Mouse (Mus musculus) hindbrain, embryonic 12.5 days (tissue): ENCODE measurements around the gene Stat4. TPM values are rescaled to one million over a fixed set of nuclear protein-coding genes. Genes with fewer than 3 reads are reported as not detected.
"Not testable (repeated sequence)": the region's sequence is repeated elsewhere in the genome, so short reads cannot be mapped to it uniquely, and the experiment has no call there.

Experiments used
- ATAC-seq: fragments of 200-750 bp; cut with Nextera tagmentation; 2 replicates; pipeline ENCODE4 v1.8.0; 2017; ENCODE audit warnings: moderate TSS enrichment; ENCODE audit not compliant: low FRiP score
- H3K27ac ChIP-seq: fragments of 300-500 bp; sonication (generic); 2 replicates; pipeline ENCODE4 v1.5.1; 2016; ENCODE audit warnings: mild to moderate bottlenecking
- H3K27me3 ChIP-seq: fragments of 300-500 bp; sonication (generic); 2 replicates; pipeline ENCODE4 v1.6.1; 2016; ENCODE audit warnings: mild to moderate bottlenecking
- H3K36me3 ChIP-seq: fragments of 300-500 bp; sonication (generic); 2 replicates; pipeline ENCODE4 v1.6.1; 2016; ENCODE audit warnings: mild to moderate bottlenecking
- H3K4me1 ChIP-seq: fragments of 300-500 bp; sonication (generic); 2 replicates; pipeline ENCODE4 v1.6.1; 2016
- H3K4me2 ChIP-seq: fragments of 300-500 bp; sonication (generic); replicated peaks from 2 replicates; pipeline ENCODE4 v1.6.1; 2016; ENCODE audit warnings: mild to moderate bottlenecking
- H3K4me3 ChIP-seq: fragments of 300-500 bp; sonication (generic); 2 replicates; pipeline ENCODE4 v1.5.1; 2016; ENCODE audit warnings: mild to moderate bottlenecking
- H3K9ac ChIP-seq: fragments of 300-500 bp; sonication (generic); 2 replicates; pipeline ENCODE4 v1.6.1; 2016; ENCODE audit warnings: mild to moderate bottlenecking, moderate library complexity
- H3K9me3 ChIP-seq: fragments of 300-500 bp; sonication (generic); replicated peaks from 2 replicates; pipeline ENCODE4 v1.6.1; 2016; ENCODE audit warnings: mild to moderate bottlenecking
- WGBS: fragments of 180-500 bp; shearing (Covaris S2); methylation state at CpG from one replicate; pipeline ENCODE4 v1.1.7; 2016; 5-methylcytosine and 5-hydroxymethylcytosine counted together
- polyA plus RNA-seq: library from polyadenylated mRNA; unstranded; fragments of >200 nt; fragmentation: Nextera tagmentation; extraction: Ambion mirVana; gene quantifications from 2 replicates; pipeline ENCODE4 v1.2.1, GENCODE M21; 2016

The Stat4 gene
- polyA plus RNA-seq, 1 experiment from 2014 or later, result 0.88 TPM

DNA sequence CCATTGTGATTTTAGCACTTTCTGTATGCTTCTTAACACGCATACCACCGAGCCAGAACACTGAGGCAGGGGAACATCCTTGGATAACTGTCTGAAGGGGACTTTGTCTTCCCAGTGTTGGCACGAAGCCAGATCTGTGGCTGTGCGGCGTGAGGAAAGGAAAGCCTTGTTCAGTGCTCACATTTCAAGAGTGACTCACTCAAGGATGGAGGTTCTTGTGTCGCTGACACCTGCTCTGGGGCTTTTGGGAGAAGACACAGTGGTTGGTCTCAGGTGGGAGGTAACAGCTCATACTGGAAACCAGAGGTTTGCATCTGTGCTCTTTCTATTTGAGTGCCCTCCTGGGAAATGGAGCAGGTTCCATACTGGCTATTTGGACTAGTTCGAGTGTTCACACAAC, 52.2 kb downstream of the Stat4 start:
- Histone ChIP-seq H3K9me3 (no peaks in the 10 kb centered on the region), H3K36me3 (no peaks in the 10 kb centered on the region), H3K4me3 (no peak overlapping the region), H3K9ac (no peak overlapping the region), H3K27ac (no peak overlapping the region), H3K4me2 (no peak overlapping the region), H3K4me1 (0 out of 2 replicates have a peak, but pooled peaks cover 4% of the 10 kb centered on the region), H3K27me3 (no peaks in the 10 kb centered on the region)
- WGBS, result 65% methylated on average over 7 of the region's 7 CpGs
- ATAC-seq, result no peak

DNA sequence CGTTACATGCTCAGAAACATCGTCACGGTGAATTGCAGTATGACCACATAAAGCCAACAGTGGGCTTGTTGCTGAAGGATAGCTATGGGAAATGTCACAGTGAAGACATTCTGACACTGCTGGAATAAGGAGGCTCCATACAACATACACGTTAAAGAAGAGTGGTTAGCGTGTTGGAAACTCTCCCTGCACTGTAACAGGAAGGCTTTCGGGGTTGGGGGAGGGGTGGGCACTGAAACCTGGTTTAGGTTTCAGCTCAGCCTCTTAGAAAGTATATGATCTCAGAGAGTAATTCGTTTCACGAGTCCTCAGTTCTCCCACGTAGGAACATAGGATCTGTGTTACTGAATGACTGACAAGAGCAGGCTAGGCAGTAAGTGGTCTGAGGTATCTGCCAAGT, 52.7 kb downstream of the Stat4 start:
- WGBS, result 83% methylated on average over 9 of the region's 9 CpGs

DNA sequence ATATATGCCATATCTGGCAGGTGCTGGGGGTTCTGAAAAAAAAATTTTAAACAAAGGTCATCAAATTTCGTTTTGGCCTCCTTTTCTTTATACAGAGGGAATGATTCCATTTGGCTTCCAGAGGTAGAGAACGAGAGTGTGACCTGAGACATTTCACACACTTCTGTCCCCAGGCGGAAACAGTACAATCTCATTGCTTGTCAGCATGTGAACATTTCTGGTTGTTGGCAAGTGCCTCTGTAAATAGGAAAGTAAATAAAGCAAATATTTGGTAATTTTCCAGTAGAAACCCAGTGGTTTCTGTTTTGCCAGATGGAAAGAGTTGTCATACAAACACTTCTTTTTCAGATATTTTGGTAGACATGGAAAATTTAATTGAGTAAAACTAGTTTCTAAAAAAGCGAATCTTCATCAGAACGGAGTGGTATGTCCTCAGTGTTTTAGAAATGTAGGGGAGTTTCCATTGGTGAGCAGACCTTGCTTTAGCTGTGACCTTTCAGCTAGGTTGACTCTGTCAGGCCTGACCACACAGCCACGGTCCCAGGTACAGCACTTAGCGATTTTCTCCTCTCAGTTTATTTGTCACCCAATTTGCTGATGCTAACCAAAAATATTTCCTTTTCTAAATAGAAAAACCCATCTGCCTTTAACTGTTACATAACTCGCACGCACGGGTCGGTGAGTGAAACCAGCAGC, 53.6 kb downstream of the Stat4 start:
- no peaks in the 10 kb centered on the region for H3K27me3 ChIP-seq
- ATAC-seq, result no peak
- H3K4me2 ChIP-seq, result no peak overlapping the region
- H3K4me3 ChIP-seq, result no peak overlapping the region
- no peak overlapping the region for H3K27ac ChIP-seq
- H3K9ac ChIP-seq, result no peak overlapping the region
- 0 out of 2 replicates have a peak, but pooled peaks cover 4% of the 10 kb centered on the region for H3K4me1 ChIP-seq
- 86% methylated on average over 11 of the region's 11 CpGs for WGBS
- no peaks in the 10 kb centered on the region for H3K9me3 ChIP-seq
- no peaks in the 10 kb centered on the region for H3K36me3 ChIP-seq

More for the DNA sequence above, 52.7 kb downstream of the Stat4 start:
- H3K4me1 ChIP-seq, result 0 out of 2 replicates have a peak, but pooled peaks cover 4% of the 10 kb centered on the region
- ATAC-seq, result no peak
- no peak overlapping the region for H3K27ac ChIP-seq
- H3K9ac ChIP-seq, result no peak overlapping the region
- H3K27me3 ChIP-seq, result no peaks in the 10 kb centered on the region
- H3K4me3 ChIP-seq, result no peak overlapping the region
- no peaks in the 10 kb centered on the region for H3K36me3 ChIP-seq
- H3K9me3 ChIP-seq, result no peaks in the 10 kb centered on the region
- no peak overlapping the region for H3K4me2 ChIP-seq

DNA sequence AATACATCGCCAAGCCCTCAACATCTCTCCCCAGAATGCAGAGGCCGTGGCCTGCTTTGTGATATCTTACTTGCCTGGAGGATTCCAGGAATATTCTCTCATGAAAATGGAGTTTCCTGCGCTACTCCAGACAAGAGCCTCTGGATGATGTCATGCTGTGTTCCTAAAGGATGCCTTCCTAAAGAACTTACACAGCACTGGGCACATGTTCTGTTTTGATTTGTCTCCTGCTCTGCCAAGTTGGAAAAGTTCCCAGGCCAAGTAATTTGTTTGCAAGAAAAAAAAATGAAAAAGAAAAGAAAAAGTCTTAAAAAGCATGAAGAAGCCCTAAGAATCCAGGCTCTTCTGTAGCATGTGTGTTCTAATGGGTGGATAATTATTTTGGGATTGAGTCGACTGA, 56.2 kb downstream of the Stat4 start:
- no peak overlapping the region for H3K9ac ChIP-seq
- H3K9me3 ChIP-seq, result no peaks in the 10 kb centered on the region
- no peaks in the 10 kb centered on the region for H3K36me3 ChIP-seq
- no peak overlapping the region for H3K27ac ChIP-seq
- 0 out of 2 replicates have a peak, but pooled peaks cover 4% of the 10 kb centered on the region for H3K4me1 ChIP-seq
- H3K27me3 ChIP-seq, result no peaks in the 10 kb centered on the region
- 62% methylated on average over 4 of the region's 4 CpGs for WGBS
- no peak overlapping the region for H3K4me3 ChIP-seq
- no peak overlapping the region for H3K4me2 ChIP-seq
- no peak for ATAC-seq

DNA sequence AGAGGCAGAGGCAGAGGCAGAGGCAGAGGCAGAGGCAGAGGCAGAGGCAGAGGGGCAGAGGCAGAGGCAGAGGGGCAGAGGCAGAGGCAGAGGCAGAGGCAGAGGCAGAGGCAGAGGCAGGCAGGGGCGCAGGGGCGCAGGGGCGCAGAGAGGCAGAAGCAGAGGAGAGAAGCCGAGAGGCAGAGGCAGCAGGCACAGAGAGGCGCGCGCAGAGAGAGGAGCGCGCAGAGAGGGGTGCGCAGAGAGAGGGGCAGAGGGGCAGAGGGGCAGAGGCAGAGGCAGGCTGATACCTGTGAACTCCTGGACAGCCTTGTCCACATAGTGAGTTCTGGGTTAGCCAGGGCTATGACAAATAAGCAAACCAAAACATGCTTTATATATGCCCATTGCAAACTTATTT, 59.9 kb downstream of the Stat4 start:
- H3K9ac ChIP-seq, H3K4me2 ChIP-seq, H3K27me3 ChIP-seq, ATAC-seq, H3K9me3 ChIP-seq, H3K4me1 ChIP-seq, H3K27ac ChIP-seq, H3K4me3 ChIP-seq, H3K36me3 ChIP-seq: not testable (repeated sequence)
- WGBS, result 95% methylated on average over 10 of the region's 10 CpGs

DNA sequence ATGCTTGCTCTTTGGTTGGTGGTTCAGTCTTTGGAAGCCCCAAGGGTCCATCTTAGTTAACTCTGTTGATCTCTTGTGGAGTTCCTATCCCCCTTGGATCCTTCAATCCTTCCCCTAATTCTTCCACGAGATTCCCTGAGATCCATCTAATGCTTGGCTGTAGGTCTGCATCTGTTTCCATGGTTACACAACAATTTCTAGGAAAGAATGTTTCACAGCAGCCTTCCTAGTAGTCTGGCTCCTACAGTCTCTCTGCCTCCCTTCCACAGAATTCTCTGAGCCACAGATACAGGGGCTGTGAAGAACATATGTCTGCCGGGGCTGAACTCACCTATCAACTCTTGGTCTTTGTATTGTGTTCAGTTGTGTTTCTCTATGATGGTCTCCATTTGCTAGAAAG, 61.8 kb downstream of the Stat4 start:
- Histone ChIP-seq H3K4me1 (0 out of 2 replicates have a peak, but pooled peaks cover 2% of the 10 kb centered on the region), H3K36me3 (no peaks in the 10 kb centered on the region), H3K4me3 (no peak overlapping the region), H3K27me3 (no peaks in the 10 kb centered on the region), H3K4me2 (no peak overlapping the region), H3K27ac (no peak overlapping the region), H3K9me3 (no peaks in the 10 kb centered on the region), H3K9ac (no peak overlapping the region)
- WGBS, result 63% methylated on average over 2 of the region's 2 CpGs
- ATAC-seq, result no peak

DNA sequence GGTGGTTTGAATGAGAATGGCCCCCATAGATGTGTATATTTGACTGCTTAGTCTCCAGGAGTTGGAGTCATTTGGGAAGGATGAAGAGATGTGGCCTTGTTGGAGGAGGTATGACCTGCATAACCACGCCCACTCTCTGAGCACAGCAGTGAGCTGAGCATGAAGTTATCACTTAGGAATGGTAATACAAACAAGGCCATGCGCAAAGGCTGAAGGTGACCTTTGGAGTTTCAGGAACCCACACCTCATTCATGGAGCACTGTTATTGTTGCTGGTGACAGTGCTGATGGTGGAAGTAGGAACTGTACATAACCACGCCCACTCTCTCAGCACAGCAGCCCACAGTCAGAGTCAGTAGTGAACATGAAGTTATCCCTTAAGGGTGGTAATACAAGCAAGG, 62.9 kb downstream of the Stat4 start:
- H3K9me3 ChIP-seq, result no peaks in the 10 kb centered on the region
- no peak overlapping the region for H3K27ac ChIP-seq
- H3K27me3 ChIP-seq, result no peaks in the 10 kb centered on the region
- no peak overlapping the region for H3K4me2 ChIP-seq
- H3K4me1 ChIP-seq, result 0 out of 2 replicates have a peak, but pooled peaks cover 2% of the 10 kb centered on the region
- 93% methylated on average over 3 of the region's 3 CpGs for WGBS
- no peak overlapping the region for H3K9ac ChIP-seq
- ATAC-seq, result no peak
- no peak overlapping the region for H3K4me3 ChIP-seq
- H3K36me3 ChIP-seq, result no peaks in the 10 kb centered on the region

DNA sequence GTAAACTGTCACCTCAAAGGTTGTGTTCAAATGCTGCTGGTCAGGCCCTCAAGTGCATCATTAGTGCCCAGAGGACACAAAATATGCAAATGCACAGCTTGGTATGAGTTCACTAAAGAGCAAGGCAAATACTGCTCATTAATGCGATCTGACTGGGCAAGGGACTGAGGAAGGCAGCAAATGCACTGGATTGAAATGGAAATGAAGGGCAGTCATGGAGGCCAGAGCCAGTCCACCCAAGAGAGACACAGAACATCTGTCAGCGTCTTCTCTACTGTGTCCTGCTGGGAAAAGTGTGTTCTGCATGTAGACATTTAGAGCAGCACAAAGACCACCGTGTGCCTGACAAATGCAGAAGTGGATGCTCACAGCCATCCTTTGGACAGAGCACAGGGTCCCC, 64.6 kb downstream of the Stat4 start:
- H3K27ac ChIP-seq, result no peak overlapping the region
- peak; percentile 35; the same call in 1 of the 2 replicates for ATAC-seq

DNA sequence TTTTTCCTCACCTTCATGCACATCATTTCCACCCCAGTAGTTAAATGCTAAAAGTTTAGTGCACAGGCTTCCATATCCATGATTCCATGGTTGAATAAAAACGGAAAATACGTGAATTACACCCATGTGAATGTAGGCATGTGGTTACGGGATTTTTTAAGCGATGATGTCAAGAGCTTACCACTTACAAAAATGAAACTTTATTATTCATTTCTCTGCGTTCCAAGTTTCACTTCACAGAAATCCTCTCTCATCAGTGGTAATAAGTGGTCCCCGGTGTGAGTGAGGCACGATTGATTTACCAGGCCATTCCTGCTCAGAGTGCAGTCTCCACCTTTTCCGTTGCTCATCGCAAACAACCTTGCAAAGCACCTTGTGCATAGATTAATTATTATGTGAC, 66.0 kb downstream of the Stat4 start:
- Histone ChIP-seq H3K36me3 (no peaks in the 10 kb centered on the region), H3K9me3 (no peaks in the 10 kb centered on the region), H3K27me3 (no peaks in the 10 kb centered on the region), H3K4me2 (no peak overlapping the region), H3K9ac (no peak overlapping the region), H3K4me1 (0 out of 2 replicates have a peak, but pooled peaks cover 2% of the 10 kb centered on the region), H3K27ac (no peak overlapping the region), H3K4me3 (no peak overlapping the region)
- WGBS, result 95% methylated on average over 9 of the region's 9 CpGs
- no peak for ATAC-seq

More for the DNA sequence above, 64.6 kb downstream of the Stat4 start:
- Histone ChIP-seq H3K4me2 (no peak overlapping the region), H3K9ac (no peak overlapping the region), H3K4me1 (0 out of 2 replicates have a peak, but pooled peaks cover 2% of the 10 kb centered on the region), H3K9me3 (no peaks in the 10 kb centered on the region), H3K27me3 (no peaks in the 10 kb centered on the region), H3K4me3 (no peak overlapping the region), H3K36me3 (no peaks in the 10 kb centered on the region)
- WGBS, result 43% methylated on average over 3 of the region's 3 CpGs

DNA sequence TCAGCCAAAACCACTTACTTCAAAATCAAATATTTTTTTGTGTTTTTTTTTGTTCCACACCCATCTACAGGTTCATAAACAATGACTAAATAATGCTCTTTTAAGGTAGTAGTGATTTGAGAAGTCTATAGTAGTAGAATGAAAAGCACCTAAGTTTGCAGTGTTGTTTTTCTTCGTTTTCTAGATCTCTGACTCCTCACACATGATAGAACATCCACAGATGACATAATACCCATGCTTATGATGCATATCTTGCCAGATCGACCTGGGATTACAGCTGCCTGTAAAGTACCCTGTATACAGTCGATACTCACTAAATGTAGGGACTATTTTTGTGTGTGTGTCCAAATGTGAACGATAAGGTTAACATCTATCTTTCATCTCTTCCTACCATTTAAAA, 69.0 kb downstream of the Stat4 start:
- H3K4me1 ChIP-seq, result 0 out of 2 replicates have a peak, but pooled peaks cover 2% of the 10 kb centered on the region
- 90% methylated on average over 4 of the region's 4 CpGs for WGBS
- H3K9ac ChIP-seq, result no peak overlapping the region
- no peak for ATAC-seq
- H3K27ac ChIP-seq, result no peak overlapping the region
- H3K4me3 ChIP-seq, result no peak overlapping the region
- no peaks in the 10 kb centered on the region for H3K36me3 ChIP-seq
- H3K9me3 ChIP-seq, result no peaks in the 10 kb centered on the region
- H3K27me3 ChIP-seq, result no peaks in the 10 kb centered on the region
- H3K4me2 ChIP-seq, result no peak overlapping the region

DNA sequence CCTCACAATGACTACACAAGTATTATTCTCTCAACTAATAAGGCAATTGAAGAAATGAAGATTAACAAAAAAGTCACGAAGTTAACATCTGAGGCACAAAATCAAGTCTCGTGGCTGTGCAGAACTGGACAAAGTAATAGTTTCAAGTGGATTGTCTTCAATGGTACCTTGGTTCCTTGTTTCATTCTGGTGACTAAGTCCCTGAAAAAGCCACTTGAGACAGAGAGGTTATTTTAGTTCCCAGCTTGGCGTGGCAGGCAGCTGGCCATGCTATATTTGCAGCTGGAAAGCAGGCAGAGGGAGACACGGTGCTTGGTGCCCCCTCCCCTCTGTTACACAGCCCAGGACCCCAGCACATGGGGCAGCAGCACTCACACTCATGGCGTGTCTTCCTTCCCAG, 70.2 kb downstream of the Stat4 start:
- Histone ChIP-seq H3K4me3 (no peak overlapping the region), H3K36me3 (no peaks in the 10 kb centered on the region), H3K27me3 (no peaks in the 10 kb centered on the region), H3K9ac (no peak overlapping the region), H3K4me1 (no peaks in the 10 kb centered on the region), H3K9me3 (no peaks in the 10 kb centered on the region), H3K4me2 (no peak overlapping the region), H3K27ac (no peak overlapping the region)
- WGBS, result 81% methylated on average over 5 of the region's 5 CpGs
- no peak for ATAC-seq

DNA sequence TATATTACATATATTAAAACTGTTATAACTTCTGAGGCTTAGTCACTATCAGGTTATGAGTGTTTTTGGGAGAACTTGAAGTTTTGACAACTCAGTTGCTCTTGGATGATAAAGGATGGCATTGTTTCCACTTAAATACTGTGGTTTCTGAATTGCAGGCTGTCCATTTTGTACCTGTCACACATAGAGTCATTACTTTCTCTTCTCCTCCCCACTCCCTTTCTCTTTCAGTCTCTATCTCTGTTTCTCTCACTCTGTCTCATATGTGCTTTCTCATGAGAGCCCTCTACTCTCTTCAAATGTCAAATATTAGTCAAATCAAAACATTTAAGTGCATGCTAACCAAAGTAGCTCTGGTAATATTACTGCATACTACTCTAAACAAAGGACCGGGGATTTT, 79.3 kb downstream of the Stat4 start:
- Histone ChIP-seq H3K4me3 (no peak overlapping the region), H3K4me1 (no peaks in the 10 kb centered on the region), H3K36me3 (no peaks in the 10 kb centered on the region), H3K27me3 (no peaks in the 10 kb centered on the region), H3K9ac (no peak overlapping the region), H3K9me3 (no peaks in the 10 kb centered on the region), H3K4me2 (no peak overlapping the region), H3K27ac (no peak overlapping the region)
- 93% methylated on average over 1 of the region's 1 CpGs for WGBS
- ATAC-seq, result no peak

DNA sequence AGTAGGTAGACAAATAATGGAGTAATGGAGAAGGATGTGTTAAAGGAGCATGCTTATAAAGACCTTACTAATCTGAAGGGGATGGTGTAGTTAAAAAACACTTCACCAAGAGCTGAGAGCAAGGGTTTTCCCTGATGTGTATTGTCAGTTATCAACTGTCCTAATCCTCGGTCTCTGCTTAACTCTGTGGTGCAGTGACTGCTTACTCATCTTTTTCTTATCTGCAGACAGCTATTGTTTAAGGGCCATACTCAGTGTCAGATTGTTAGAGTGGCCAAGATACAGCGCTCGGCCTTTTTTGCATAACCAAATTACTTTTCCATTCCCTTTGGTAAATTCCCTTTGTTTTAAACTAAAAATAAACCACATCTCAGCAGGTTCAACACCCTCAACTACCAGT, 79.7 kb downstream of the Stat4 start:
- WGBS, result 86% methylated on average over 3 of the region's 3 CpGs

More for the DNA sequence above, 79.7 kb downstream of the Stat4 start:
- no peak for ATAC-seq
- Histone ChIP-seq H3K36me3 (no peaks in the 10 kb centered on the region), H3K27ac (no peak overlapping the region), H3K9ac (no peak overlapping the region), H3K9me3 (no peaks in the 10 kb centered on the region), H3K4me3 (no peak overlapping the region), H3K4me2 (no peak overlapping the region), H3K27me3 (no peaks in the 10 kb centered on the region), H3K4me1 (no peaks in the 10 kb centered on the region)
